Mouse (Mus musculus) gastrocnemius, postnatal 14 days (tissue): ENCODE results near the gene Dcxr. TPM values are rescaled to one million over a fixed set of nuclear protein-coding genes. Genes with fewer than 3 reads are reported as not detected.
"Not testable (repeated sequence)": the region's sequence is repeated elsewhere in the genome, so short reads cannot be mapped to it uniquely, and the experiment has no call there.

Source experiments
- DNase-seq: peaks from one replicate; pipeline ENCODE4 v3.0.0; 2021; ENCODE audit warnings: mixed read lengths
- intact Hi-C: fragments of 180-260 bp; cut with DNase I; formaldehyde crosslinking; loops from one replicate; pipeline ENCODE4 v1.15.1; 2025; ENCODE audit warnings: low total_unique reads
- total RNA-seq, 2 experiments: library from RNA; stranded (reverse); gene quantifications; 2 replicates each; pipeline ENCODE4 v1.2.3; 2021

Gene Dcxr
- total RNA-seq, 2 experiments from 2014 or later: 5.4 to 6.2 TPM

GRCm38 (mm10) chr11:120686650-120687272, 40.3 kb downstream of the Dcxr start:
- no peak for DNase-seq
- intact Hi-C loops: no loop called here

GRCm38 (mm10) chr11:120684660-120685059, 42.4 kb downstream of the Dcxr start:
- no peak for DNase-seq
- intact Hi-C loops: no loop called here

GRCm38 (mm10) chr11:120684086-120684485, 43.0 kb downstream of the Dcxr start:
- intact Hi-C loops: no loop called here
- DNase-seq: no peak

GRCm38 (mm10) chr11:120683536-120683935, 43.5 kb downstream of the Dcxr start:
- DNase-seq: no peak
- intact Hi-C loops: no loop called here

- intact Hi-C loops: no loop called here
- DNase-seq: no peak
These were observed 44.4 kb downstream of the Dcxr start for GRCm38 (mm10) chr11:120682683-120683082.

- DNase-seq: no peak
- intact Hi-C loops: no loop called here
These were observed 47.2 kb downstream of the Dcxr start for GRCm38 (mm10) chr11:120679909-120680308.

DNA sequence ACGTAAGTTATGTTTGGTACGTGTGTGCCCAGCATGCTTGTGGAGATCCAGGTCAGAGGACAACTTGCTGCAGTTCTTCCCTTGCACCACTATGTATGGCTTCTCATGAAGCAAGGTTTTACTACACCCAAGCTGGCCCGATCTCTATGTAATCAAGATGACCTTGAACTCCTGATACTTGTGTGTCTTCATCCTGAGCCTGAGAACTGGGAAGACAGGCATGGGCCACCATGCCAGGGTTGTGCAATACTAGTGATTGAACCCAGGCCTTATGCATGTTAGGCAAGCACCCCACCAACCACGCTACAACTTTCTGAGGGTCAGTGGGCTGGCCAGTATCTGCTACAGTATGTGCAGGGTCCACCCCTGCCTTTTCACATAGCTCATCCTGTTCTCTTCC, 50.1 kb downstream of the Dcxr start:
- intact Hi-C loops: no loop called here
- no peak for DNase-seq

DNA sequence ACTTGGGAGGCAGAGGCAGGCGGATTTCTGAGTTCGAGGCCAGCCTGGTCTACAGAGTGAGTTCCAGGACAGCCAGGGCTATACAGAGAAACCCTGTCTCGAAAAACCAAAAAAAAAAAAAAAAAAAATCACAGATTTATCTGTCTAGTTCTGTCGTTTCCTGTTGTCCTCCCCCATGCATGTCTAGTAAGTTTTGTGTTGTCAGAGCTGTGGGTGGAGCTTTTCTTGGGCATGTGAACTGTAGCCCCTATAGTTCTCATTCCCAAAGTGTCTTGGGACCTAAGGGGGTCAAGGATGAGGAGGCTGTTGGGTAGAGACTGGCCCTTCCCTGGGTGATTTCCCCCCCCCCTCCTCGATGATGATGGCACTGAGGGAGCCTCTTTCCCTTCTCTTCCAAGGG, 51.2 kb downstream of the Dcxr start:
- intact Hi-C loops: not testable (repeated sequence)

More for the DNA sequence above, 51.2 kb downstream of the Dcxr start:
- not testable (repeated sequence) for DNase-seq

Other genes starting within 250 kb of the Dcxr start
- 100 to 1,000 TPM; 133 to 143 TPM for gene Mrpl12, start 242.7 kb downstream of the Dcxr start, total RNA-seq
- 1 to 10 TPM; 5.1 to 7.0 TPM for gene Slc25a10, start 235.4 kb downstream of the Dcxr start, total RNA-seq
- under 1 TPM in 1 of 2 experiments, not detected in 1; 0.38 TPM for gene Gcgr, start 196.6 kb downstream of the Dcxr start, total RNA-seq
- 10 to 100 TPM; 31.1 to 33.3 TPM for gene Mcrip1, start 177.6 kb downstream of the Dcxr start, total RNA-seq
- 100 to 1,000 TPM; 159 to 234 TPM for gene Ppp1r27, start 176.1 kb downstream of the Dcxr start, total RNA-seq
- gene P4hb, start 154.0 kb downstream of the Dcxr start, total RNA-seq: 100 to 1,000 TPM; 264 to 301 TPM
- 100 to 1,000 TPM; 118 to 144 TPM for gene Arhgdia, start 145.7 kb downstream of the Dcxr start, total RNA-seq
- gene Alyref, start 128.9 kb downstream of the Dcxr start, total RNA-seq: 10 to 100 TPM; 44.6 to 60.9 TPM
- 10 to 100 TPM; 54.0 to 55.6 TPM for gene Anapc11, start 128.9 kb downstream of the Dcxr start, total RNA-seq
- gene Npb, start 118.8 kb downstream of the Dcxr start, total RNA-seq: not detected
- gene Pcyt2, start 109.3 kb downstream of the Dcxr start, total RNA-seq: 10 to 100 TPM; 25.7 to 25.8 TPM
- 1 to 10 TPM; 5.2 to 5.4 TPM for gene Sirt7, start 102.0 kb downstream of the Dcxr start, total RNA-seq
- gene Mafg, start 93.7 kb downstream of the Dcxr start, total RNA-seq: 10 to 100 TPM; 29.9 to 33.1 TPM
- gene Pycr1, start 83.5 kb downstream of the Dcxr start, total RNA-seq: 10 to 100 TPM; 10.3 to 13.3 TPM
- gene Myadml2, start 79.1 kb downstream of the Dcxr start, total RNA-seq: 100 to 1,000 TPM; 111 to 136 TPM
- gene Notum, start 66.1 kb downstream of the Dcxr start, total RNA-seq: under 1 TPM in 1 of 2 experiments, not detected in 1; 0.39 TPM
- 10 to 100 TPM; 25.0 to 26.9 TPM for gene Aspscr1, start 54.3 kb downstream of the Dcxr start, total RNA-seq
- gene Cenpx, start 13.5 kb downstream of the Dcxr start, total RNA-seq: 10 to 100 TPM; 25.7 to 33.3 TPM
- 1 to 10 TPM; 5.2 to 5.4 TPM for gene Lrrc45, start 13.4 kb downstream of the Dcxr start, total RNA-seq
- gene Rac3, start 5.8 kb downstream of the Dcxr start, total RNA-seq: 1 to 10 TPM; 1.5 to 1.9 TPM
- 10 to 100 TPM; 10.6 to 14.4 TPM for gene Cbr2, start 4.8 kb upstream of the Dcxr start, total RNA-seq
- 10 to 100 TPM; 12.4 to 14.6 TPM for gene Hmga1b, start 35.5 kb upstream of the Dcxr start, total RNA-seq
- gene Rfng, start 56.9 kb upstream of the Dcxr start, total RNA-seq: 1 to 10 TPM; 6.7 to 7.9 TPM
- gene Gps1, start 57.0 kb upstream of the Dcxr start, total RNA-seq: 10 to 100 TPM; 49.5 to 51.8 TPM
- 10 to 100 TPM; 35.2 to 37.4 TPM for gene Dus1l, start 69.1 kb upstream of the Dcxr start, total RNA-seq
- 10 to 100 TPM; 13.9 to 19.4 TPM for gene Fasn, start 97.3 kb upstream of the Dcxr start, total RNA-seq
- gene Ccdc57, start 205.6 kb upstream of the Dcxr start, total RNA-seq: 1 to 10 TPM; 2.3 to 2.8 TPM
- gene Slc16a3, start 221.2 kb upstream of the Dcxr start, total RNA-seq: 100 to 1,000 TPM; 272 to 355 TPM